ENCODE assay signal across 9 mouse cellular contexts in the genomic region with DNA sequence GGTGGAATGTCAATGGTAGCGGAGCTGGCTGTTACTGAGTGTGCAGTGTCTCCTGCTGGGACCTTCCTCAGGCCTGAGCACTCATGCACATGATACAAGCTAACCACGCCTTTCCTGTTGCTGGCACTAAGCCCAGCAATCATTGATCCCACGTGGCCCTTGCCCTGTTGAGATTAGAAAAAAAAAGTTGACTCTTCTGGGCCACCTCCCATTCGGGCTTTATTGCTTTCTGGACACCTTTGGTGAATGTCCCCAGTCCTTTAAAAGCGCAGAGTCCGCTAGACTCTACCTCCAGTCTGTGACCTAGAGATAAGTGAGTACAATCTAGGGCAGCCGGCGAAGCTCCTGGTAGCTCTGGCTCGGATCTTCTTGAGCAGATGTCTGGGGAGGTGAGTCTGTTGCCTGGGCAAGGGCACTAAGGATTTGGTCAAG. TPM values are rescaled to one million over a fixed set of nuclear protein-coding genes. Genes with fewer than 3 reads are reported as not detected.
DNase-seq lines count a peak whose midpoint lies in the region; ATAC-seq and TF ChIP-seq lines count a peak whose summit lies in the region.
"Had no signal": no experiment of that assay in that cellular context is flagged by ENCODE, and none has a peak within 500 bp of the region (broad histone marks: within the 10 kb centered on the region; RNA-seq: fewer than 3 reads in every experiment).

Aqp8 (plus strand) TSS at position 222 of the 432 bp plus-strand sequence.

- TF ChIP-seq CTCF in kidney, postnatal 0 days (IDR thresholded peaks at IDR 0.05; ENCODE audit: low read depth) = no peak

- H3K27ac ChIP-seq in kidney, postnatal 0 days = no peak within 1 kb of the TSS
- H3K27ac ChIP-seq in hindbrain, embryonic 16.5 days (ENCODE audit: low read depth, low read length) = no peak within 1 kb of the TSS

- H3K27me3 ChIP-seq in kidney, postnatal 0 days (ENCODE audit: insufficient read depth, low read length) = no peaks in the 10 kb centered on the region
- H3K27me3 ChIP-seq in hindbrain, embryonic 16.5 days (replicated peaks; ENCODE audit: control insufficient read depth, insufficient read depth, low read length) = no peaks in the 10 kb centered on the region; the same call in 1 of the 2 replicates

- peak; percentile 5 to 49 for DNase-seq in urinary bladder, postnatal 36 days (ENCODE audit: low spot score in 2 of 2)
- DNase-seq in urinary bladder, adult 2 months (ENCODE audit: low spot score) = no peak
- peak; percentile 73 to 76 for DNase-seq in heart, adult 18-20 months
- DNase-seq in kidney, postnatal 0 days (ENCODE audit: low spot score) = peak; percentile 29
- no peak for DNase-seq in thymus, adult 18-20 months

- no peaks in the 10 kb centered on the region for H3K9me3 ChIP-seq in kidney, postnatal 0 days (replicated peaks; ENCODE audit: low read length)
- H3K9me3 ChIP-seq in hindbrain, embryonic 16.5 days (ENCODE audit: control insufficient read depth, low read length) = no peaks in the 10 kb centered on the region

- 56% methylated on average over 9 of the region's 9 CpGs for WGBS in kidney, postnatal 0 days
- 77% methylated on average over 9 of the region's 9 CpGs for WGBS in hindbrain, embryonic 16.5 days

- no peaks in the 10 kb centered on the region for H3K36me3 ChIP-seq in kidney, postnatal 0 days (ENCODE audit: insufficient read depth, low read length)
- no peaks in the 10 kb centered on the region for H3K36me3 ChIP-seq in hindbrain, embryonic 16.5 days (ENCODE audit: control insufficient read depth, insufficient read depth, low read length)

- no peak within 1 kb of the TSS for H3K9ac ChIP-seq in kidney, postnatal 0 days (ENCODE audit: low read depth, low read length)
- H3K9ac ChIP-seq in hindbrain, embryonic 16.5 days (ENCODE audit: low read depth, low read length) = no peak within 1 kb of the TSS

- no peak within 1 kb of the TSS for H3K4me3 ChIP-seq in kidney, postnatal 0 days (replicated peaks; ENCODE audit: low read depth, low read length)
- no peak within 1 kb of the TSS for H3K4me3 ChIP-seq in hindbrain, embryonic 16.5 days (ENCODE audit: low read length)
- H3K4me3 ChIP-seq: myocyte had no signal

- no peaks in the 10 kb centered on the region for H3K4me1 ChIP-seq in kidney, postnatal 0 days (replicated peaks; ENCODE audit: insufficient read depth, low read length)
- no peaks in the 10 kb centered on the region for H3K4me1 ChIP-seq in hindbrain, embryonic 16.5 days (ENCODE audit: control insufficient read depth, insufficient read depth, low read depth, low read length)

- ATAC-seq in kidney, postnatal 0 days (replicated peaks; ENCODE audit: low FRiP score, low read depth) = no peak
- ATAC-seq in megakaryocyte progenitor cell, adult 5-6 weeks (replicated peaks; ENCODE audit: poor library complexity) = peak; percentile 78
- ATAC-seq in monocyte, adult 5-6 weeks (replicated peaks; ENCODE audit: insufficient number of reproducible peaks, low FRiP score, low TSS enrichment, poor library complexity, severe bottlenecking) = no peak
- ATAC-seq in hindbrain, embryonic 16.5 days = no peak

- no peak within 1 kb of the TSS for H3K4me2 ChIP-seq in kidney, postnatal 0 days (ENCODE audit: low read length)
- no peak within 1 kb of the TSS for H3K4me2 ChIP-seq in hindbrain, embryonic 16.5 days (ENCODE audit: low read length)

RNA-seq across cellular contexts. Expression of gene Aqp8, which starts in this region (rescaled TPM):
- not detected in 2 replicates for polyA plus RNA-seq in urinary bladder, adult 2 months (2012; rRNA removed)
- total RNA-seq in heart, adult 18-20 months (2021) = 10 to 100 TPM in 1 of 2 experiments, 1 to 10 TPM in 1; 7.8 to 11.5 TPM
- polyA plus RNA-seq in kidney, postnatal 0 days (2015; fragmentation: Nextera tagmentation; extraction: Ambion mirVana) = 0.56 and 0.99 TPM in 2 replicates
- total RNA-seq in megakaryocyte progenitor cell, adult 5-6 weeks (2015) = not detected in 2 replicates
- not detected in 2 replicates for total RNA-seq in megakaryocyte progenitor cell, adult 5-6 weeks (2017)
- total RNA-seq in monocyte, adult 5-6 weeks (2017) = not detected in 3 replicates
- not detected in 2 replicates for polyA plus RNA-seq in hindbrain, embryonic 16.5 days (2015; fragmentation: Nextera tagmentation; extraction: Ambion mirVana)
- polyA plus RNA-seq: myocyte had no signal

Comparison
In these comparisons a context has a peak if more than half of its experiments do, and no peak if none do; other contexts are left out.
1. DNase-seq: peak in urinary bladder, postnatal 36 days (2 of 2) and heart, adult 18-20 months (2 of 2); none in urinary bladder, adult 2 months (single experiment) and thymus, adult 18-20 months (0 of 2).
2. Peak in DNase-seq in kidney, postnatal 0 days; RNA of the gene not detected or under 1 TPM.
3. Peak in ATAC-seq in megakaryocyte progenitor cell, adult 5-6 weeks; RNA of the gene not detected or under 1 TPM.